18 mouse cellular contexts compared by ENCODE assay signal in genomic region chr11:70043665-70044064, GRCm38 (mm10). TPM values are rescaled to one million over a fixed set of nuclear protein-coding genes. Genes with fewer than 3 reads are reported as not detected.
DNase-seq lines count a peak whose midpoint lies in the region; ATAC-seq and TF ChIP-seq lines count a peak whose summit lies in the region.
"Had no signal": no experiment of that assay in that cellular context is flagged by ENCODE, and none has a peak within 500 bp of the region (broad histone marks: within the 10 kb centered on the region; RNA-seq: fewer than 3 reads in every experiment).

No protein-coding gene starts in this region.

- H3K27ac ChIP-seq in forebrain, embryonic 12.5 days, result peak overlapping the region; percentile 36; the same call in 1 of the 2 replicates
- no peak overlapping the region for H3K27ac ChIP-seq in forebrain, postnatal 0 days (ENCODE audit: low read depth, low read length)
- peak overlapping the region; percentile 61 for H3K27ac ChIP-seq in midbrain, embryonic 10.5 days (replicated peaks)
- H3K27ac ChIP-seq in midbrain, postnatal 0 days (ENCODE audit: low read depth, low read length), result no peak overlapping the region
- H3K27ac ChIP-seq: heart, embryonic 13.5 days; hindbrain, embryonic 13.5 days had no signal

- no peak overlapping the region for H3K4me3 ChIP-seq in forebrain, embryonic 12.5 days (replicated peaks)
- no peak overlapping the region for H3K4me3 ChIP-seq in forebrain, postnatal 0 days (ENCODE audit: low read depth, low read length)
- no peak overlapping the region for H3K4me3 ChIP-seq in midbrain, embryonic 10.5 days
- H3K4me3 ChIP-seq in midbrain, postnatal 0 days (ENCODE audit: low read depth, low read length), result no peak overlapping the region
- H3K4me3 ChIP-seq: heart, embryonic 13.5 days; hindbrain, embryonic 13.5 days had no signal

- no peaks in the 10 kb centered on the region for H3K27me3 ChIP-seq in forebrain, embryonic 12.5 days
- no peaks in the 10 kb centered on the region for H3K27me3 ChIP-seq in forebrain, postnatal 0 days (ENCODE audit: insufficient read depth, low read length)
- H3K27me3 ChIP-seq in midbrain, embryonic 10.5 days (ENCODE audit: low read depth, poor library complexity, severe bottlenecking), result no peaks in the 10 kb centered on the region
- H3K27me3 ChIP-seq in midbrain, postnatal 0 days (ENCODE audit: insufficient read depth, low read length), result no peaks in the 10 kb centered on the region
- H3K27me3 ChIP-seq: CH12.LX; heart, embryonic 13.5 days; hindbrain, embryonic 13.5 days had no signal

- no peak for ATAC-seq in forebrain, embryonic 12.5 days (ENCODE audit: low FRiP score)
- no peak for ATAC-seq in forebrain, postnatal 0 days
- no peak for ATAC-seq in midbrain, postnatal 0 days (ENCODE audit: low FRiP score)
- ATAC-seq: intestine, embryonic 16.5 days had no signal

- WGBS in forebrain, embryonic 12.5 days, result 92% methylated on average over 7 of the region's 7 CpGs
- 87% methylated on average over 7 of the region's 7 CpGs for WGBS in forebrain, postnatal 0 days
- 90% methylated on average over 7 of the region's 7 CpGs for WGBS in midbrain, embryonic 10.5 days
- 85% methylated on average over 7 of the region's 7 CpGs for WGBS in midbrain, postnatal 0 days

- no peak for TF ChIP-seq CTCF in forebrain, postnatal 0 days (IDR thresholded peaks at IDR 0.05; ENCODE audit: low read depth)
- no peak for TF ChIP-seq CTCF in midbrain, postnatal 0 days (IDR thresholded peaks at IDR 0.05)

- no peak for DNase-seq in forebrain, postnatal 0 days
- DNase-seq in midbrain, embryonic 10.5 days (ENCODE audit: low spot score), result no peak
- no peak for DNase-seq in midbrain, postnatal 0 days (ENCODE audit: low spot score)
- peak; percentile 60 for DNase-seq in R1 (ENCODE audit: low read depth, low spot score)
- DNase-seq in left cerebral cortex, postnatal 36 days (ENCODE audit: low spot score in 2 of 2), result no peak
- DNase-seq: adrenal gland, postnatal 10 days; cerebellum, adult 9-11 months; cerebellum, postnatal 36 days; gastrocnemius, postnatal 36 days; heart, adult 11 months; heart, postnatal 36 days had no signal

- H3K4me1 ChIP-seq in forebrain, embryonic 12.5 days, result peaks cover 5% of the 10 kb centered on the region; the same call in 1 of the 2 replicates
- no peaks in the 10 kb centered on the region for H3K4me1 ChIP-seq in forebrain, postnatal 0 days (ENCODE audit: insufficient read depth)
- H3K4me1 ChIP-seq in midbrain, embryonic 10.5 days, result peaks cover 28% of the 10 kb centered on the region
- H3K4me1 ChIP-seq in midbrain, postnatal 0 days (ENCODE audit: insufficient read depth, low read length), result no peaks in the 10 kb centered on the region
- H3K4me1 ChIP-seq: heart, embryonic 13.5 days; hindbrain, embryonic 13.5 days had no signal

- 0 out of 2 replicates have a peak overlapping the region, but pooled peaks have one; percentile 17 for H3K9ac ChIP-seq in forebrain, embryonic 12.5 days
- no peak overlapping the region for H3K9ac ChIP-seq in forebrain, postnatal 0 days
- no peak overlapping the region for H3K9ac ChIP-seq in midbrain, postnatal 0 days (replicated peaks; ENCODE audit: low read length, poor library complexity, severe bottlenecking)
- H3K9ac ChIP-seq: heart, embryonic 13.5 days; hindbrain, embryonic 13.5 days had no signal

- peaks cover 67% of the 10 kb centered on the region for H3K36me3 ChIP-seq in forebrain, embryonic 12.5 days (replicated peaks)
- H3K36me3 ChIP-seq in forebrain, postnatal 0 days (ENCODE audit: insufficient read depth), result peaks cover 60% of the 10 kb centered on the region
- H3K36me3 ChIP-seq in midbrain, embryonic 10.5 days, result peaks cover 70% of the 10 kb centered on the region
- peaks cover 64% of the 10 kb centered on the region for H3K36me3 ChIP-seq in midbrain, postnatal 0 days (ENCODE audit: insufficient read depth, low read length)

- no peaks in the 10 kb centered on the region for H3K9me3 ChIP-seq in forebrain, embryonic 12.5 days
- no peaks in the 10 kb centered on the region for H3K9me3 ChIP-seq in forebrain, postnatal 0 days (ENCODE audit: low read length)
- no peaks in the 10 kb centered on the region for H3K9me3 ChIP-seq in midbrain, embryonic 10.5 days (replicated peaks)
- no peaks in the 10 kb centered on the region for H3K9me3 ChIP-seq in midbrain, postnatal 0 days (ENCODE audit: low read length)
- H3K9me3 ChIP-seq: heart, embryonic 13.5 days; hindbrain, embryonic 13.5 days had no signal

- intact Hi-C loops in left cerebral cortex, postnatal 36 days (cut with DNase I), result no loop called here

- H3K4me2 ChIP-seq in forebrain, embryonic 12.5 days, result no peak overlapping the region
- no peak overlapping the region for H3K4me2 ChIP-seq in forebrain, postnatal 0 days (ENCODE audit: low read depth)
- no peak overlapping the region for H3K4me2 ChIP-seq in midbrain, postnatal 0 days (ENCODE audit: low read depth, low read length, poor library complexity, severe bottlenecking)
- H3K4me2 ChIP-seq: heart, embryonic 13.5 days; hindbrain, embryonic 13.5 days had no signal

RNA-seq across cellular contexts. Expression of gene Asgr1, which starts 10.2 kb away (rescaled TPM):
- polyA plus RNA-seq in forebrain, embryonic 12.5 days (2016; fragmentation: Nextera tagmentation; extraction: Ambion mirVana), result 0.63 and 0.75 TPM in 2 replicates
- total RNA-seq in forebrain, postnatal 0 days (2014; rRNA removed), result 3.0 and 5.4 TPM in 2 replicates
- 4.3 and 4.5 TPM in 2 replicates for polyA plus RNA-seq in forebrain, postnatal 0 days (2015; fragmentation: Nextera tagmentation; extraction: Ambion mirVana)
- polyA plus RNA-seq in midbrain, embryonic 10.5 days (2016; fragmentation: Nextera tagmentation; extraction: Ambion mirVana), result 0.58 and 0.73 TPM in 2 replicates
- total RNA-seq in midbrain, postnatal 0 days (2014; rRNA removed), result 1.2 and 7.2 TPM in 2 replicates
- polyA plus RNA-seq in midbrain, postnatal 0 days (2015; fragmentation: Nextera tagmentation; extraction: Ambion mirVana), result 4.1 and 4.5 TPM in 2 replicates
- 1 to 10 TPM in 1 of 2 experiments, under 1 TPM in 1; 0.99 to 1.1 TPM for total RNA-seq in left cerebral cortex, postnatal 36 days (2021)
- total RNA-seq: CH12.LX; gastrocnemius, adult 8-10 months; gastrocnemius, postnatal 36 days; heart, postnatal 36 days had no signal
- polyA plus RNA-seq: heart, embryonic 13.5 days; heart, postnatal 0 days had no signal

RNA-seq across cellular contexts. Expression of gene Dlg4, which starts 26.9 kb away (rescaled TPM):
- 20.3 and 24.9 TPM in 2 replicates for polyA plus RNA-seq in forebrain, embryonic 12.5 days (2016; fragmentation: Nextera tagmentation; extraction: Ambion mirVana)
- 214 and 230 TPM in 2 replicates for total RNA-seq in forebrain, postnatal 0 days (2014; rRNA removed)
- 12.1 and 14.3 TPM in 2 replicates for polyA plus RNA-seq in forebrain, postnatal 0 days (2015; fragmentation: Nextera tagmentation; extraction: Ambion mirVana)
- polyA plus RNA-seq in midbrain, embryonic 10.5 days (2016; fragmentation: Nextera tagmentation; extraction: Ambion mirVana), result 16.6 and 23.8 TPM in 2 replicates
- 256 and 269 TPM in 2 replicates for total RNA-seq in midbrain, postnatal 0 days (2014; rRNA removed)
- 16.1 and 18.1 TPM in 2 replicates for polyA plus RNA-seq in midbrain, postnatal 0 days (2015; fragmentation: Nextera tagmentation; extraction: Ambion mirVana)
- total RNA-seq in left cerebral cortex, postnatal 36 days (2021), result 100 to 1,000 TPM; 867 to 894 TPM

RNA-seq across cellular contexts. Expression of gene Acadvl, which starts 28.5 kb away (rescaled TPM):
- 43.5 and 48.4 TPM in 2 replicates for polyA plus RNA-seq in forebrain, embryonic 12.5 days (2016; fragmentation: Nextera tagmentation; extraction: Ambion mirVana)
- 45.1 and 47.7 TPM in 2 replicates for total RNA-seq in forebrain, postnatal 0 days (2014; rRNA removed)
- 47.9 and 51.5 TPM in 2 replicates for polyA plus RNA-seq in forebrain, postnatal 0 days (2015; fragmentation: Nextera tagmentation; extraction: Ambion mirVana)
- 42.2 and 48.6 TPM in 2 replicates for polyA plus RNA-seq in midbrain, embryonic 10.5 days (2016; fragmentation: Nextera tagmentation; extraction: Ambion mirVana)
- 35.9 and 42.7 TPM in 2 replicates for total RNA-seq in midbrain, postnatal 0 days (2014; rRNA removed)
- polyA plus RNA-seq in midbrain, postnatal 0 days (2015; fragmentation: Nextera tagmentation; extraction: Ambion mirVana), result 62.1 and 64.2 TPM in 2 replicates
- total RNA-seq in left cerebral cortex, postnatal 36 days (2021), result 10 to 100 TPM; 54.3 to 58.5 TPM

RNA-seq across cellular contexts. Expression of gene Dvl2, which starts 43.3 kb away (rescaled TPM):
- polyA plus RNA-seq in forebrain, embryonic 12.5 days (2016; fragmentation: Nextera tagmentation; extraction: Ambion mirVana), result 45.2 and 46.6 TPM in 2 replicates
- total RNA-seq in forebrain, postnatal 0 days (2014; rRNA removed), result 31.9 and 43.9 TPM in 2 replicates
- polyA plus RNA-seq in forebrain, postnatal 0 days (2015; fragmentation: Nextera tagmentation; extraction: Ambion mirVana), result 12.7 and 15.7 TPM in 2 replicates
- 52.1 and 54.1 TPM in 2 replicates for polyA plus RNA-seq in midbrain, embryonic 10.5 days (2016; fragmentation: Nextera tagmentation; extraction: Ambion mirVana)
- total RNA-seq in midbrain, postnatal 0 days (2014; rRNA removed), result 31.5 and 33.3 TPM in 2 replicates
- 19.0 and 20.0 TPM in 2 replicates for polyA plus RNA-seq in midbrain, postnatal 0 days (2015; fragmentation: Nextera tagmentation; extraction: Ambion mirVana)
- total RNA-seq in left cerebral cortex, postnatal 36 days (2021), result 10 to 100 TPM; 25.4 to 36.0 TPM

RNA-seq across cellular contexts. Expression of gene Phf23, which starts 48.1 kb away (rescaled TPM):
- polyA plus RNA-seq in forebrain, embryonic 12.5 days (2016; fragmentation: Nextera tagmentation; extraction: Ambion mirVana), result 91.3 and 99.1 TPM in 2 replicates
- 47.6 and 52.7 TPM in 2 replicates for total RNA-seq in forebrain, postnatal 0 days (2014; rRNA removed)
- polyA plus RNA-seq in forebrain, postnatal 0 days (2015; fragmentation: Nextera tagmentation; extraction: Ambion mirVana), result 48.0 and 49.7 TPM in 2 replicates
- polyA plus RNA-seq in midbrain, embryonic 10.5 days (2016; fragmentation: Nextera tagmentation; extraction: Ambion mirVana), result 95.1 and 96.3 TPM in 2 replicates
- total RNA-seq in midbrain, postnatal 0 days (2014; rRNA removed), result 42.4 and 45.2 TPM in 2 replicates
- 37.6 and 40.0 TPM in 2 replicates for polyA plus RNA-seq in midbrain, postnatal 0 days (2015; fragmentation: Nextera tagmentation; extraction: Ambion mirVana)
- 10 to 100 TPM; 41.3 to 46.1 TPM for total RNA-seq in left cerebral cortex, postnatal 36 days (2021)

Comparison
In these comparisons a context has a peak if more than half of its experiments do, and no peak if none do; other contexts are left out.
1. H3K27ac ChIP-seq: peak in forebrain, embryonic 12.5 days (single experiment) and midbrain, embryonic 10.5 days (single experiment); none in forebrain, postnatal 0 days (single experiment) and midbrain, postnatal 0 days (single experiment).